In the genomic region with DNA sequence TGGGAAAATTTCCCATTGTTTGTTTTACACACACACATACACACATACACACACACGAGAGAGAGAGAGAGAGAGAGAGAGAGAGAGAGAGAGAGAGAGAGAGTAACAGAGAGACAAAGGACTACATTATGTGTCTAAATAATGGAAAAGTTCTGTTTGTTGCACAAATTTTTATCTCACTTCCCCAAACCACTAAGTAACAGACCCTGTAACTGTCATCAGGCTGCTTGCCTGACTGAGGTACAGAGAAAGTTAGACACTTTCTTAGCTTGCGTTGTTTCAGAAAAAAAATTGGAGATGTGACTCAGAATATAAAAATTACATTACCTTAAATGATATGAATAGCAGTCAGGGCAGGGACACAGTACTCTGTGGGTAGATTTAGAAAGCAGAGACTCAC, we compare ENCODE assay signal across 25 mouse cellular contexts. TPM values are rescaled to one million over a fixed set of nuclear protein-coding genes. Genes with fewer than 3 reads are reported as not detected.
A peak's percentile ranks its signal among the peaks of the same experiment; 100 is the strongest.
DNase-seq lines count a peak whose midpoint lies in the region; ATAC-seq lines count a peak whose summit lies in the region.
"Had no signal": no experiment of that assay in that cellular context is flagged by ENCODE, and none has a peak within 500 bp of the region (broad histone marks: within the 10 kb centered on the region; RNA-seq: fewer than 3 reads in every experiment).

No protein-coding gene starts in this region.

- no peak overlapping the region for H3K4me2 ChIP-seq in intestine, embryonic 14.5 days (ENCODE audit: low read length)
- no peak overlapping the region for H3K4me2 ChIP-seq in intestine, embryonic 16.5 days (ENCODE audit: low read depth, low read length)
- H3K4me2 ChIP-seq in forebrain, embryonic 14.5 days (ENCODE audit: low read length), result no peak overlapping the region
- H3K4me2 ChIP-seq: embryonic facial prominence, embryonic 12.5 days; forebrain, embryonic 12.5 days; forebrain, embryonic 15.5 days had no signal

- WGBS in intestine, embryonic 14.5 days, result 78% methylated on average over 2 of the region's 2 CpGs
- 63% methylated on average over 2 of the region's 2 CpGs for WGBS in intestine, embryonic 16.5 days
- WGBS in forebrain, embryonic 14.5 days, result 83% methylated on average over 2 of the region's 2 CpGs

- H3K27ac ChIP-seq in intestine, embryonic 14.5 days (ENCODE audit: low read depth), result no peak overlapping the region
- H3K27ac ChIP-seq in intestine, embryonic 16.5 days (ENCODE audit: low read length), result no peak overlapping the region
- no peak overlapping the region for H3K27ac ChIP-seq in forebrain, embryonic 14.5 days (ENCODE audit: low read depth, low read length)
- H3K27ac ChIP-seq: embryonic facial prominence, embryonic 10.5 days; embryonic facial prominence, embryonic 12.5 days; forebrain, embryonic 10.5 days; forebrain, embryonic 12.5 days; forebrain, embryonic 15.5 days had no signal

- no peak overlapping the region for H3K4me3 ChIP-seq in intestine, embryonic 14.5 days (ENCODE audit: low read depth, low read length)
- no peak overlapping the region for H3K4me3 ChIP-seq in intestine, embryonic 16.5 days (ENCODE audit: low read length)
- H3K4me3 ChIP-seq in forebrain, embryonic 14.5 days (ENCODE audit: low read depth, low read length), result no peak overlapping the region
- H3K4me3 ChIP-seq: embryonic facial prominence, embryonic 10.5 days; embryonic facial prominence, embryonic 12.5 days; forebrain, embryonic 10.5 days; forebrain, embryonic 12.5 days; forebrain, embryonic 15.5 days had no signal

- peak; percentile 10 for DNase-seq in intestine, embryonic 14.5 days (ENCODE audit: low spot score)
- peak; percentile 27 for DNase-seq in MEL-GATA-1-ER (ENCODE audit: extremely low read depth, low read depth)
- peak; percentile 4 for DNase-seq in fibroblast of lung, adult 2 months (ENCODE audit: low read depth)
- no peak for DNase-seq in forebrain, embryonic 14.5 days (ENCODE audit: low spot score)
- no peak for DNase-seq in adrenal gland, postnatal 25 days
- no peak for DNase-seq in thymus, postnatal 36 days
- DNase-seq: adrenal gland, adult 2 months; adrenal gland, postnatal 10 days; adrenal gland, postnatal 36 days; cerebellum, adult 11-12 months; cerebellum, adult 2 months; cerebellum, adult 9-10 months; cerebellum, postnatal 10 days; cerebellum, postnatal 25 days; forebrain, postnatal 0 days had no signal

- ATAC-seq in intestine, embryonic 14.5 days (replicated peaks; ENCODE audit: low FRiP score, low TSS enrichment, low read depth), result no peak
- no peak for ATAC-seq in intestine, embryonic 16.5 days
- peak; percentile 85 for ATAC-seq in megakaryocyte progenitor cell, adult 5-6 weeks (replicated peaks; ENCODE audit: poor library complexity)
- ATAC-seq in forebrain, embryonic 14.5 days, result no peak
- ATAC-seq: forebrain, embryonic 15.5 days; forebrain, postnatal 0 days had no signal

- no peaks in the 10 kb centered on the region for H3K9me3 ChIP-seq in intestine, embryonic 14.5 days (ENCODE audit: control insufficient read depth, low read length)
- no peaks in the 10 kb centered on the region for H3K9me3 ChIP-seq in intestine, embryonic 16.5 days (ENCODE audit: control insufficient read depth, low read length)
- H3K9me3 ChIP-seq in forebrain, embryonic 14.5 days (replicated peaks; ENCODE audit: control insufficient read depth, low read length), result no peaks in the 10 kb centered on the region
- H3K9me3 ChIP-seq: embryonic facial prominence, embryonic 10.5 days; embryonic facial prominence, embryonic 12.5 days; forebrain, embryonic 10.5 days; forebrain, embryonic 12.5 days; forebrain, embryonic 15.5 days had no signal

- no peak overlapping the region for H3K9ac ChIP-seq in intestine, embryonic 14.5 days (ENCODE audit: low read length)
- no peak overlapping the region for H3K9ac ChIP-seq in intestine, embryonic 16.5 days (ENCODE audit: low read depth, low read length)
- H3K9ac ChIP-seq in forebrain, embryonic 14.5 days (ENCODE audit: low read length), result no peak overlapping the region
- H3K9ac ChIP-seq: embryonic facial prominence, embryonic 12.5 days; forebrain, embryonic 12.5 days; forebrain, embryonic 15.5 days; forebrain, postnatal 0 days had no signal

- H3K36me3 ChIP-seq in intestine, embryonic 14.5 days (ENCODE audit: control insufficient read depth, insufficient read depth, low read length), result no peaks in the 10 kb centered on the region
- H3K36me3 ChIP-seq in intestine, embryonic 16.5 days (ENCODE audit: control insufficient read depth, insufficient read depth, low read length), result no peaks in the 10 kb centered on the region
- H3K36me3 ChIP-seq in forebrain, embryonic 14.5 days (ENCODE audit: control insufficient read depth, insufficient read depth, low read length), result no peaks in the 10 kb centered on the region
- H3K36me3 ChIP-seq: embryonic facial prominence, embryonic 10.5 days; embryonic facial prominence, embryonic 12.5 days; forebrain, embryonic 10.5 days; forebrain, embryonic 12.5 days; forebrain, embryonic 15.5 days had no signal

- no peaks in the 10 kb centered on the region for H3K4me1 ChIP-seq in intestine, embryonic 14.5 days (replicated peaks; ENCODE audit: control insufficient read depth, insufficient read depth, low read length)
- H3K4me1 ChIP-seq in intestine, embryonic 16.5 days (ENCODE audit: control insufficient read depth, insufficient read depth, low read length), result no peaks in the 10 kb centered on the region
- no peaks in the 10 kb centered on the region for H3K4me1 ChIP-seq in forebrain, embryonic 14.5 days (ENCODE audit: control insufficient read depth, insufficient read depth, low read length)
- H3K4me1 ChIP-seq: embryonic facial prominence, embryonic 10.5 days; embryonic facial prominence, embryonic 12.5 days; forebrain, embryonic 10.5 days; forebrain, embryonic 12.5 days; forebrain, embryonic 15.5 days had no signal

- H3K27me3 ChIP-seq in intestine, embryonic 14.5 days (replicated peaks; ENCODE audit: control insufficient read depth, insufficient read depth, low read length), result no peaks in the 10 kb centered on the region
- H3K27me3 ChIP-seq in intestine, embryonic 16.5 days (replicated peaks; ENCODE audit: control insufficient read depth, insufficient read depth, low read length), result no peaks in the 10 kb centered on the region
- H3K27me3 ChIP-seq in forebrain, embryonic 14.5 days (replicated peaks; ENCODE audit: control insufficient read depth, insufficient read depth, low read length), result no peaks in the 10 kb centered on the region
- H3K27me3 ChIP-seq: embryonic facial prominence, embryonic 12.5 days; forebrain, embryonic 12.5 days; forebrain, embryonic 15.5 days had no signal

RNA-seq across cellular contexts. Expression of a gene that starts 36.6 kb away (rescaled TPM):
- 13.2 and 27.2 TPM in 2 replicates for polyA plus RNA-seq in intestine, embryonic 14.5 days (2014; fragmentation: Nextera tagmentation; extraction: Ambion mirVana)
- 45.8 and 46.4 TPM in 2 replicates for polyA plus RNA-seq in intestine, embryonic 16.5 days (2015; fragmentation: Nextera tagmentation; extraction: Ambion mirVana)
- total RNA-seq in megakaryocyte progenitor cell, adult 5-6 weeks (2015), result not detected in 2 replicates
- total RNA-seq in megakaryocyte progenitor cell, adult 5-6 weeks (2017), result not detected in 2 replicates
- 0.54 and 1.4 TPM in 2 replicates for polyA plus RNA-seq in forebrain, embryonic 14.5 days (2014; fragmentation: Nextera tagmentation; extraction: Ambion mirVana)
- total RNA-seq in adrenal gland, postnatal 25 days (2021), result 1.2 TPM in 1 of 2 replicates, not detected in the other
- total RNA-seq: ES-E14 had no signal
- polyA plus RNA-seq: C2C12; cortical plate, adult 2 months had no signal

Comparison
In these comparisons a context has a peak if more than half of its experiments do, and no peak if none do; other contexts are left out.
1. DNase-seq: peak in intestine, embryonic 14.5 days (single experiment), MEL-GATA-1-ER (single experiment) and fibroblast of lung, adult 2 months (single experiment); none in forebrain, embryonic 14.5 days (single experiment), adrenal gland, postnatal 25 days (single experiment) and thymus, postnatal 36 days (0 of 2).